Mouse (Mus musculus): ENCODE measurements around the gene Tstd2.

GRCm38 (mm10) chr4:46076892-46077291 is 61.6 kb downstream of the Tstd2 start:
- TF ChIP-seq POLR2A (IDR thresholded peaks at IDR 0.05; ENCODE audit: low read depth, low read length) (no peak), CTCF (IDR thresholded peaks at IDR 0.05; ENCODE audit: borderline replicate concordance, insufficient read depth, low read length) (no peak)
